Comparison of ENCODE assay signal across 10 mouse cellular contexts in the genomic region with DNA sequence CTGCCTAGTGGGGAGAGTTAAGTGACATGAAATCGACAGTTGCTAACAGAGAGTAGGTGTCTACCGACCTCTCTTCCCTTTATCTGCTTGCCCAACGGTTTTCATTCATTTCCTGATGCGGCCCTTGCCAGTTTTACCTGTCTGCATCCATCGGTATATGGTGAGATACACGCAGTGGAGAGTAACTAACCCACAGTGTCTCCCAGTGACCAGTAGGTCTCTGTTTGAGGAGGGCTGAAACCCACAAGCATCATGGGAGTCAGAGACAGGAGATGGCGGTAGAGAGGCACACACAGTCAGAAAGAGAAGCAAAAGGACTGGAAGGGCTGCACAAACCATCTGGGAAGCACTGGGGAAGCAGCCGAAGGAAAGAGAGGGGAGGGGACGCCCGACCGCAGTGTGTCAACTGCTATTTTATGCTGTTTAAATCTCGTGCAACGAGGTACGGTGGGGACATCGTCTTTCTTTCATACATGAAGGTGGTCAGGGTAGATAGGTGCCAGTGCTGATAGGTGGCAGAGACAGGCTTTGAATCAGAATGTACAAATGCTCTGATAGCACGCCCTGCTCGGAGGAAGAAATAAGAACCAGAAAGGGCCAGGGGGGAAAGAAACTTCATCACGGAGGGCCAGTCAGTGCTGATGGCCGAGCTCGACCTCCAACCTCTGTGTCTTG. TPM values are rescaled to one million over a fixed set of nuclear protein-coding genes. Genes with fewer than 3 reads are reported as not detected.
DNase-seq lines count a peak whose midpoint lies in the region; ATAC-seq lines count a peak whose summit lies in the region.
"Had no signal": no experiment of that assay in that cellular context is flagged by ENCODE, and none has a peak within 500 bp of the region (broad histone marks: within the 10 kb centered on the region; RNA-seq: fewer than 3 reads in every experiment).

No protein-coding gene starts in this region.

- no peak overlapping the region for H3K4me2 ChIP-seq in midbrain, embryonic 13.5 days (replicated peaks)
- H3K4me2 ChIP-seq: neural tube, embryonic 12.5 days had no signal

- peak; percentile 76 for DNase-seq in heart, embryonic 10.5 days (ENCODE audit: low spot score)
- no peak for DNase-seq in heart, adult 18-20 months
- DNase-seq in right cerebral cortex, adult 2 months (ENCODE audit: low spot score in 2 of 2), result peak; percentile 34 to 39
- DNase-seq in right cerebral cortex, postnatal 36 days (ENCODE audit: low spot score in 2 of 2), result no peak
- peak; percentile 9 for DNase-seq in liver
- peak; percentile 58 for DNase-seq in thymus, postnatal 4 days
- no peak for DNase-seq in urinary bladder, postnatal 10 days (ENCODE audit: low spot score)

- H3K4me3 ChIP-seq in heart, embryonic 10.5 days, result no peak overlapping the region
- no peak overlapping the region for H3K4me3 ChIP-seq in midbrain, embryonic 13.5 days (replicated peaks)
- H3K4me3 ChIP-seq: hindbrain, embryonic 10.5 days; neural tube, embryonic 12.5 days had no signal

- no peaks in the 10 kb centered on the region for H3K27me3 ChIP-seq in heart, embryonic 10.5 days (ENCODE audit: insufficient read depth, poor library complexity, severe bottlenecking)
- no peaks in the 10 kb centered on the region for H3K27me3 ChIP-seq in midbrain, embryonic 13.5 days
- H3K27me3 ChIP-seq: neural tube, embryonic 12.5 days had no signal

- no peak overlapping the region for H3K9ac ChIP-seq in midbrain, embryonic 13.5 days (replicated peaks)
- H3K9ac ChIP-seq: neural tube, embryonic 12.5 days had no signal

- WGBS in heart, embryonic 10.5 days, result 70% methylated on average over 20 of the region's 20 CpGs
- WGBS in midbrain, embryonic 13.5 days, result 85% methylated on average over 20 of the region's 20 CpGs

- ATAC-seq in midbrain, embryonic 13.5 days, result no peak

- H3K27ac ChIP-seq in heart, embryonic 10.5 days, result peak overlapping the region; percentile 52; the same call in 1 of the 2 replicates
- no peak overlapping the region for H3K27ac ChIP-seq in midbrain, embryonic 13.5 days
- H3K27ac ChIP-seq: hindbrain, embryonic 10.5 days; neural tube, embryonic 12.5 days had no signal

- peaks cover 11% of the 10 kb centered on the region for H3K4me1 ChIP-seq in heart, embryonic 10.5 days
- no peaks in the 10 kb centered on the region for H3K4me1 ChIP-seq in midbrain, embryonic 13.5 days (replicated peaks)
- H3K4me1 ChIP-seq: hindbrain, embryonic 10.5 days; neural tube, embryonic 12.5 days had no signal

- H3K36me3 ChIP-seq in heart, embryonic 10.5 days, result peaks cover 10% of the 10 kb centered on the region
- no peaks in the 10 kb centered on the region for H3K36me3 ChIP-seq in midbrain, embryonic 13.5 days
- H3K36me3 ChIP-seq: hindbrain, embryonic 10.5 days; neural tube, embryonic 12.5 days had no signal

- H3K9me3 ChIP-seq in heart, embryonic 10.5 days, result peaks cover 6% of the 10 kb centered on the region; the same call in 1 of the 2 replicates
- H3K9me3 ChIP-seq in midbrain, embryonic 13.5 days, result no peaks in the 10 kb centered on the region
- H3K9me3 ChIP-seq: neural tube, embryonic 12.5 days had no signal

RNA-seq across cellular contexts. Expression of a gene that starts 23.8 kb away (rescaled TPM):
- 0.01 TPM in 1 of 2 replicates, not detected in the other for polyA plus RNA-seq in heart, embryonic 10.5 days (2016; fragmentation: Nextera tagmentation; extraction: Ambion mirVana)
- total RNA-seq in heart, adult 18-20 months (2021), result under 1 TPM; 0.02 to 0.03 TPM
- 0.01 TPM in 1 of 2 replicates, not detected in the other for polyA plus RNA-seq in midbrain, embryonic 13.5 days (2015; fragmentation: Nextera tagmentation; extraction: Ambion mirVana)
- polyA plus RNA-seq: hindbrain, embryonic 10.5 days had no signal

RNA-seq across cellular contexts. Expression of a gene that starts 53.9 kb away (rescaled TPM):
- 9.1 and 9.9 TPM in 2 replicates for polyA plus RNA-seq in heart, embryonic 10.5 days (2016; fragmentation: Nextera tagmentation; extraction: Ambion mirVana)
- 1 to 10 TPM; 3.6 to 4.5 TPM for total RNA-seq in heart, adult 18-20 months (2021)
- 0.62 and 0.98 TPM in 2 replicates for polyA plus RNA-seq in midbrain, embryonic 13.5 days (2015; fragmentation: Nextera tagmentation; extraction: Ambion mirVana)

Comparison
In these comparisons a context has a peak if more than half of its experiments do, and no peak if none do; other contexts are left out.
1. DNase-seq: peak in heart, embryonic 10.5 days (single experiment), right cerebral cortex, adult 2 months (2 of 2), liver (single experiment) and thymus, postnatal 4 days (single experiment); none in heart, adult 18-20 months (0 of 2), right cerebral cortex, postnatal 36 days (0 of 2) and urinary bladder, postnatal 10 days (single experiment).